Mouse (Mus musculus) heart, postnatal 0 days (tissue): ENCODE measurements around the gene Emc3. TPM values are rescaled to one million over a fixed set of nuclear protein-coding genes. Genes with fewer than 3 reads are reported as not detected.

Experiments used
- ATAC-seq: fragments of 200-750 bp; cut with Nextera tagmentation; 2 replicates; pipeline ENCODE4 v1.8.0; 2017; ENCODE audit warnings: low read depth, moderate number of reproducible peaks, moderate library complexity; ENCODE audit not compliant: insufficient read depth
- DNase-seq: peaks from one replicate; pipeline ENCODE4 v3.0.0-alpha.2; 2016; ENCODE audit warnings: low spot score
- H3K27ac ChIP-seq: fragments of 300-500 bp; sonication (generic); 2 replicates; pipeline ENCODE4 v1.5.1; 2014; ENCODE audit warnings: low read depth, mild to moderate bottlenecking
- H3K27me3 ChIP-seq: fragments of 300-500 bp; sonication (generic); 2 replicates; pipeline ENCODE4 v1.6.1; 2014; ENCODE audit warnings: low read length, mixed read lengths; ENCODE audit not compliant: control insufficient read depth, insufficient read depth
- H3K36me3 ChIP-seq: fragments of 300-500 bp; sonication (generic); replicated peaks from 2 replicates; pipeline ENCODE4 v1.6.1; 2014; ENCODE audit warnings: low read length, mixed read lengths; ENCODE audit not compliant: control insufficient read depth, insufficient read depth
- H3K4me1 ChIP-seq: fragments of 300-500 bp; sonication (generic); 2 replicates; pipeline ENCODE4 v1.6.1; 2014; ENCODE audit warnings: antibody characterized with exemption; ENCODE audit not compliant: control insufficient read depth, insufficient read depth
- H3K4me2 ChIP-seq: fragments of 300-500 bp; sonication (generic); 2 replicates; pipeline ENCODE4 v1.6.1; 2014; ENCODE audit warnings: low read depth, mild to moderate bottlenecking, low read length, moderate library complexity
- H3K4me3 ChIP-seq: fragments of 300-500 bp; sonication (generic); 2 replicates; pipeline ENCODE4 v1.5.1; 2014; ENCODE audit warnings: low read depth, low read length
- H3K9ac ChIP-seq: fragments of 300-500 bp; sonication (generic); replicated peaks from 2 replicates; pipeline ENCODE4 v1.6.1; 2014; ENCODE audit warnings: low read depth, low read length, mixed read lengths
- H3K9me3 ChIP-seq: fragments of 300-500 bp; sonication (generic); replicated peaks from 2 replicates; pipeline ENCODE4 v1.6.1; 2016; ENCODE audit warnings: low read length; ENCODE audit not compliant: control insufficient read depth
- CTCF ChIP-seq: IDR thresholded peaks from 2 replicates; pipeline ENCODE4 v1.5.1; 2016; ENCODE audit warnings: antibody characterized with exemption, control low read depth, low read depth
- EP300 ChIP-seq: IDR thresholded peaks from 2 replicates; pipeline ENCODE4 v1.6.1; 2016; ENCODE audit warnings: antibody characterized with exemption, low read depth
- WGBS: fragments of 180-500 bp; shearing (Covaris S2); extraction: QIAGEN DNeasy Blood & Tissue Kit; methylation state at CpG from one replicate; pipeline ENCODE4 v1.1.7; 2014; 5-methylcytosine and 5-hydroxymethylcytosine counted together
- polyA plus RNA-seq: library from polyadenylated mRNA; unstranded; fragments of >200 nt; fragmentation: Nextera tagmentation; extraction: Ambion mirVana; gene quantifications from 2 replicates; pipeline ENCODE4 v1.2.1, GENCODE M21; 2015
- total RNA-seq: library from RNA; depleted of rRNA; stranded (reverse); fragments of >200 nt; gene quantifications from 2 replicates; pipeline ENCODE4 v1.2.3, GENCODE M21; 2014; ENCODE audit warnings: low replicate concordance

Emc3 gene
- total and polyA plus RNA-seq, 2 experiments from 2014 or later = 78.3 to 79.4 TPM

DNA sequence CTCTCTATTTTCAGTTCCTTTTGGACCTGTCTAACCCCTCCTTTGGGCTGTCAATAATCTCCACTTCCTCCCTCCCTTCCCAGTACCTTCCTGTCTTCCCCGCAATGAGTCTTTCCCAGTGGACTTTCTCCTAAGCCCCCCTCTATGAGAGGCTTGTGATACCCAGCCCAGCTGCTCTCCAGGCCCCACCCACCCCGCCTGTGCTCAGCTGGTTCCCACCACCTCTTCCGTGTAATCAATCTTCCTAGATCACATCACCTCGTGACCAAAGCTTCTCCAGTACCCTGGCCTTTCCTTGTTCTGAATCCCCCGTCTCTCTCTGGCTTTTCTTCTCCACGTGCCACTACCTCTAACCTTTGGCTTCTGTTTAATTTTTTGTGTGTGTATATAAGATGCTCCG lies 54.1 kb downstream of the Emc3 start:
- H3K4me3 ChIP-seq = no peak overlapping the region
- no peak overlapping the region for H3K9ac ChIP-seq
- H3K27me3 ChIP-seq = no peaks in the 10 kb centered on the region
- ATAC-seq (no peak), DNase-seq (no peak)
- H3K4me1 ChIP-seq = peaks cover 14% of the 10 kb centered on the region
- H3K4me2 ChIP-seq = no peak overlapping the region
- no peaks in the 10 kb centered on the region for H3K36me3 ChIP-seq
- TF ChIP-seq CTCF = no peak
- no peak overlapping the region for H3K27ac ChIP-seq
- WGBS = 46% methylated on average over 7 of the region's 7 CpGs
- H3K9me3 ChIP-seq = no peaks in the 10 kb centered on the region

DNA sequence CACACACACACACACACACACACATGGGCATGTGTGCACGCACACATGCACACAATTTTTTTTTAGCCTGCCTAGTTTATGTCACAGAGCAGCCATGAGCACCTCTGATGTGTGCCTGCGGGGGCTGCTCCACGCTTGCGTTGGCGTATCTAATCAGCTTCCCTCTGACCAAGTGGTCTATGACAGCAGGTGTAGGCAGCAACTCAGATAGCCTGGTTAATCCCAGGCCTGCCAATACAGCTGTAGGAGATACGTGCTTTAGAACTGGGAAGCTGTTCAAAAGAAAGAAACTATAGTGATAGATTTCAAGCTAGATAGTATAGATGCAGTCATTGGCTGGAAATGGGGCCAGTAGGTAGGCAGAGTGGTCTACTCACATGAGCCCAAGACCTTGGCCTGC lies 57.7 kb downstream of the Emc3 start:
- H3K4me2 ChIP-seq = no peak overlapping the region
- H3K27me3 ChIP-seq = peaks cover 9% of the 10 kb centered on the region; the same call in 1 of the 2 replicates
- ATAC-seq = no peak

GRCm38 (mm10) chr6:113473246-113473645 lies 58.2 kb downstream of the Emc3 start:
- no peak for ATAC-seq
- TF ChIP-seq CTCF = no peak
- TF ChIP-seq EP300 = no peak

More for the DNA sequence above, 57.7 kb downstream of the Emc3 start:
- H3K9me3 ChIP-seq = no peaks in the 10 kb centered on the region
- WGBS = 49% methylated on average over 6 of the region's 6 CpGs
- TF ChIP-seq EP300 (no peak), CTCF (no peak)
- no peak overlapping the region for H3K4me3 ChIP-seq
- DNase-seq = no peak
- no peaks in the 10 kb centered on the region for H3K36me3 ChIP-seq
- peaks cover 20% of the 10 kb centered on the region; the same call in 1 of the 2 replicates for H3K4me1 ChIP-seq
- H3K27ac ChIP-seq = no peak overlapping the region
- no peak overlapping the region for H3K9ac ChIP-seq

GRCm38 (mm10) chr6:113472061-113472460 lies 59.4 kb downstream of the Emc3 start:
- DNase-seq (no peak), ATAC-seq (no peak)
- peaks cover 9% of the 10 kb centered on the region; the same call in 1 of the 2 replicates for H3K27me3 ChIP-seq
- H3K4me2 ChIP-seq = peak overlapping the region; percentile 73
- H3K4me1 ChIP-seq = peaks cover 20% of the 10 kb centered on the region; the same call in 1 of the 2 replicates
- H3K9ac ChIP-seq = 0 out of 2 replicates have a peak overlapping the region, but pooled peaks have one; percentile 25
- H3K9me3 ChIP-seq = no peaks in the 10 kb centered on the region
- peak overlapping the region; percentile 46 for H3K4me3 ChIP-seq
- H3K27ac ChIP-seq = peak overlapping the region; percentile 70; the same call in 1 of the 2 replicates
- WGBS = 73% methylated on average over 10 of the region's 10 CpGs
- no peaks in the 10 kb centered on the region for H3K36me3 ChIP-seq
- TF ChIP-seq CTCF (no peak), EP300 (no peak)

More at GRCm38 (mm10) chr6:113473246-113473645, 58.2 kb downstream of the Emc3 start:
- no peaks in the 10 kb centered on the region for H3K36me3 ChIP-seq
- H3K9ac ChIP-seq = no peak overlapping the region
- peaks cover 20% of the 10 kb centered on the region; the same call in 1 of the 2 replicates for H3K4me1 ChIP-seq
- WGBS = 75% methylated on average over 2 of the region's 2 CpGs
- H3K4me2 ChIP-seq = no peak overlapping the region
- DNase-seq = no peak
- H3K9me3 ChIP-seq = no peaks in the 10 kb centered on the region
- no peak overlapping the region for H3K4me3 ChIP-seq
- H3K27ac ChIP-seq = no peak overlapping the region
- peaks cover 9% of the 10 kb centered on the region; the same call in 1 of the 2 replicates for H3K27me3 ChIP-seq

DNA sequence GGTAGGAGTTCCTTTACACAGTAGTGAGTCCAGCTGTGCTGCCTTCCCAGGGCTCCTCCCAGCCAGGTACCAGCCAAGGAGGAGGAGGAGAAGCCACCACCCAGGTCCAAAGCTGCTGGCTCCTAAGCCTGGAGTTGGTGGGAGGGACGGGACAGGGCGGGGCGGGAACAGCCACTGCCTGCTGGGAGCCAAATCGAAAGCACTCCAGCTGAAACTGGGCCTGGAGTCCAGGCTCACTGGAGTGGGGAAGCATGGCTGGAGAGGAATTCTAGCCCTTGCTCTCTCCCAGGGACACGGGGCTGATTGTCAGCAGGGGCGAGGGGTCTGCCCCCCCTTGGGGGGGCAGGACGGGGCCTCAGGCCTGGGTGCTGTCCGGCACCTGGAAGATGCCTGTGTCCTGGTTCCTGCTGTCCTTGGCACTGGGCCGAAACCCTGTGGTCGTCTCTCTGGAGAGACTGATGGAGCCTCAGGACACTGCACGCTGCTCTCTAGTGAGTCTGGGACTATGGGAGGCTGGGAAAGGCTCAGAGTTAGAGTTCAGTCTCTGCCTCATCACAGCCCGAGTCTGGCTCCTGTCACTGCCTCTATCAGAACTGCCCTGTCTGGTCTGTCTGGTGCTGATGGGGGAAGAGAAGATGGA lies 60.0 kb downstream of the Emc3 start, which contains the start of gene Il17rc:
Gene Il17rc, plus strand, starts transcription at position 131 of the 640 bp plus-strand sequence.
- peak within 1 kb of the TSS; percentile 70 for H3K27ac ChIP-seq
- no peaks in the 10 kb centered on the region for H3K9me3 ChIP-seq
- peaks cover 20% of the 10 kb centered on the region; the same call in 1 of the 2 replicates for H3K4me1 ChIP-seq
- ATAC-seq = peak; percentile 55
- DNase-seq = peak; percentile 53
- H3K36me3 ChIP-seq = no peaks in the 10 kb centered on the region
- H3K9ac ChIP-seq = peak within 1 kb of the TSS; percentile 74
- peaks cover 10% of the 10 kb centered on the region; the same call in 1 of the 2 replicates for H3K27me3 ChIP-seq
- TF ChIP-seq EP300 = no peak
- TF ChIP-seq CTCF = no peak
- peak within 1 kb of the TSS; percentile 73 for H3K4me2 ChIP-seq
- WGBS = 13% methylated on average over 12 of the region's 12 CpGs
- H3K4me3 ChIP-seq = peak within 1 kb of the TSS; percentile 46
